Mouse (Mus musculus): Measurements from ENCODE around the gene Enox2. TPM values are rescaled to one million over a fixed set of nuclear protein-coding genes. Genes with fewer than 3 reads are reported as not detected.
"Not testable (repeated sequence)": the region's sequence is repeated elsewhere in the genome, so short reads cannot be mapped to it uniquely, and the experiment has no call there.

Gene Enox2
- total RNA-seq (2021) = 10 to 100 TPM; 10.5 to 11.8 TPM
- long read RNA-seq, experiment 1, partial matches to known transcripts = 0 of 6 reads
- long read RNA-seq, experiment 1, other reads (novel, unspliced or antisense) = 4 of 6 reads
- long read RNA-seq, experiment 2, partial matches to known transcripts = 2 of 7 reads
- long read RNA-seq, experiment 2, other reads (novel, unspliced or antisense) = 3 of 7 reads

DNA sequence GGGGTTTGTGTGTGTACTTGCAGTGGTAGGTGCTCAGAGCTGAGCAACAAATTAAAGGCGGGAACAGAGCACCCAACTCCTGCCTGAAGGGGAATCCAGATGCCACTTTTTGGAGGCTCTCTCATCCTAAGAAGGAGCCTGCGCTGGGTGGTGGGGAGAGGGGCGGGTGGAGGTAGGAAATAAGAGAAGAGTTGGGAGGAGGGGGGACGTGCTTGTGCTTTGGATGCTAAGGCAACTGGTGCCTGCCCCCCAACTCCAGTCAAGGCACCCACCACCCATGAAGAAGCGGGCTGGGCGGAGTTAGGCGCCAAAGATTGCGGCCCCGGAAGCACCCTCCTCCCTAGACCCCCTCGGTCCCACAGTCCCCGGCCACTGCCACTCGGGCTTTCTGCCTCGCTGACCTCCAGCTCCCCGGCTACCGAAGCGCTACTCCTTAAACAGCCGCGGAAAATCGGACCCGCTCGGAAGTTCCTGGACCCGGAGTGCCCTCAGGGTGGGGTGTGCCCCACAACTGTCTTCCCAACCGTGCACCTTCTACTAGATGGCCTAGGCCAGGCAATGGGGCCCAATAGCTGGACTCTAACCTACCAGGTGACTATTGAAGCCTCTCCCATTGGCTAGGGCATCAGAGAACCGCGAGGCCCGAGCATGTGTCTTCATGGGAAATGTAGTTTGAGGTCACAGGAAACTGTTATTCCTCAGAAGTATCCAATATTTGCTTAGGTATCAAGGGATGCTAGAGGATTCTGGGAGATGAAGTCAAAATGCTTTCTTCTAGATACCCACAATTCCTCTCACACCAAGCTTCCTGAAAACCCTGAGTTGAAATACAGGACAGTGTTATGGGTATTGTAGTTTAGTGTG lies at the start of gene Enox2:
Enox2 (minus strand) TSS at position 560 of the 864 bp plus-strand sequence.
- intact Hi-C loops (cut with DNase I) = loop anchor here (10.0 kb wide), 1 partner anchor 593 kb away; the partner anchor contains the start of gene Rbmx2
- DNase-seq (ENCODE audit: low spot score in 2 of 2) = peak; percentile 82 to 94

DNA sequence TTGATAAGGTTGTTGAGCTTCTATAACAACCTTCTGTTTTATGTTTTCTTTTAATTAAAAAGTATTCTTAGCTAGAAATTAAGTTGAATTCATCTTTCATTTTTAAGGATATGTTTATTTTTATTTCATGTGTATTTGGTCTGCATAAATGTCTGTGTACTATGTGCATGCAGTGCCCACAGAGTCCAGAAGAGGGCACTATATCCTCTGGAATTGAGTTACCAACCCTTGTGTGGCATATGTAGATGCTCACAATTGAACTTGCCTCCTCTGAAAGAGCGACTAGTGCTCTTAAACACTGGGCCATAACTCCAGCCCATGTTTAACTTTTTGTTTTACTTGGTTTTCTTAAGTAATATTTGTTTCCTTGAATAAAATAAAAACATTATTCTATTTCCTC lies 21.4 kb upstream of the Enox2 start:
- intact Hi-C loops (cut with DNase I) = loop anchor here (5.0 to 10.0 kb wide), 2 partner anchors 407 to 625 kb away; no protein-coding TSS in a partner anchor
- peak; percentile 16 to 17 for DNase-seq (ENCODE audit: low spot score in 2 of 2)

GRCm38 (mm10) chrX:49306659-49307058 lies 18.6 kb upstream of the Enox2 start:
- peak in 1 of 2 experiments; percentile 3 for DNase-seq (ENCODE audit: low spot score in 2 of 2)
- intact Hi-C loops (cut with DNase I) = loop anchor here (5.0 to 10.0 kb wide), 2 partner anchors 404 to 622 kb away; no protein-coding TSS in a partner anchor

GRCm38 (mm10) chrX:49279918-49280586 lies 8.0 kb downstream of the Enox2 start:
- intact Hi-C loops (cut with DNase I) = loop anchor here (10.0 kb wide), 1 partner anchor 585 kb away; the partner anchor contains the start of gene Rbmx2
- no peak for DNase-seq (ENCODE audit: low spot score in 2 of 2)

- intact Hi-C loops (cut with DNase I) = no loop called here
- peak; percentile 2 to 4 for DNase-seq (ENCODE audit: low spot score in 2 of 2)
Measured at GRCm38 (mm10) chrX:49273487-49274042, 14.5 kb downstream of the Enox2 start.

- no peak for DNase-seq (ENCODE audit: low spot score in 2 of 2)
- intact Hi-C loops (cut with DNase I) = no loop called here
Measured at GRCm38 (mm10) chrX:49250816-49251215, 37.2 kb downstream of the Enox2 start.

DNA sequence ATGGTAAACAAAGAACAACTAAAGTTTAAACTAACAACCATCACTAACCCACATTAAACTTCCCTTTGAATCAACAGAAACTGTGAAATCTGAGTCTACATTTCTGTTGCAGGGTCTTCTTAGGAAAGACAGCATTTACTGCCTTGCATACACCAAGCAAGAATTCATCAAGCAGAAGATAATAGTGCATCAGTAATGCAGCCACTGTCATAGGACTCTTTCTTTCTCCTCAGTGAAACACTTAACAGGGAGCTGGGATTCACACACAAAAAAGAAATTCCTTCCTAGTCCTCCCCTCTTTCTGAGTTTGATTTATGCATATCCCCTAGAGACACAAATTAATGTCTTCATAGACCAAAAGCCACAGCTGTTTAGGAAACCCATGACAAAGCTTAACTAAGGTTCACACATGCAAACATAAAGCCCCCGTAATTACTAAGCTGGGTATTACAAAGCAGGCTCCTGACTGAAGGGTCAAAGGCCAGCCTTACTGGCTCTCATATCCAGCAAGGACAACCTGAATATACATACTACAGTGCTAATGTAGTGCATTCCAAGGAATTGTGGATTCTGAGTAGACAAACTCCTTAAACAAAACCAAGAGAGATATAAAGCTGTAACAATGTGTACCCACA lies 62.1 kb downstream of the Enox2 start:
- DNase-seq (ENCODE audit: low spot score in 2 of 2) = no peak

GRCm38 (mm10) chrX:49216422-49216821 lies 71.6 kb downstream of the Enox2 start:
- DNase-seq (ENCODE audit: low spot score in 2 of 2) = no peak
- intact Hi-C loops (cut with DNase I) = no loop called here

More for the DNA sequence above, 62.1 kb downstream of the Enox2 start:
- intact Hi-C loops (cut with DNase I) = no loop called here

DNA sequence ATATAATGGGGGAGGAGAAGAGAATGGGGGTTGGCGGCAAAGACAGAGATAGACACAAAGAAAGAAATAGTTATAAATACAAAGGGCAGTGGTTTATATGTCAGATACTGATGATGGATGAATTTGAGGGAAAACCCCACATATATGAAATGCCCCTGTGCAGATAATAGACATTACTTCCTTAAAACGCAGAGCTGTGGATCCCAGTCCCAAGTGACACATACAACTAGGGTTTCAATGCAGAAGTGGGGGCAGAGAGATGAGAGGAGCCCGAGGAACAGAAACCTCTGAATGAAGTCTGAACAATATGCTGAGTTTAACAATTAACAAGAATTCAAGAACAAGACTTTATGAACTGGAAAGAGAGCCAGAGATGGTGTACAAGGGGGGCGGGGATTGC lies 91.7 kb downstream of the Enox2 start:
- intact Hi-C loops (cut with DNase I) = no loop called here
- no peak for DNase-seq (ENCODE audit: low spot score in 2 of 2)

DNA sequence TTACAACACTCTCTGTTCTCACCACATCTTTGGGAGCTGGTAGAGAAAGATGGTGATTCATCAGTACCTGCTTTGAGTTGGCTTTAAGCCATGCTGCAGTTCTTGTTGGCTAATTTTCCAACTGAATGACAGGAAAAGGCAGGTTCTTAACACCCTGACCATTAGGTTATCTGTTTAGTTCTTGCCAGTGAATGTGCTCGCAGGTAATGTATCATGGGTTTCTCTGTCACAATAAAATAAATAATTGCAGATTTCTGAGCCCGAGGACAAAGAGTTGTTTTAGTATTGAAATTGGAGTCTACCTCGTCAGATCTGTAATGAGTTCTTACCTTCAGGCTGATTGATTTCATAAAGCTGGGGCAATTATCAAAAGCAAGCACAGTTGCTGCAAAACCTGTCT lies 106.9 kb downstream of the Enox2 start:
- intact Hi-C loops (cut with DNase I) = no loop called here

DNA sequence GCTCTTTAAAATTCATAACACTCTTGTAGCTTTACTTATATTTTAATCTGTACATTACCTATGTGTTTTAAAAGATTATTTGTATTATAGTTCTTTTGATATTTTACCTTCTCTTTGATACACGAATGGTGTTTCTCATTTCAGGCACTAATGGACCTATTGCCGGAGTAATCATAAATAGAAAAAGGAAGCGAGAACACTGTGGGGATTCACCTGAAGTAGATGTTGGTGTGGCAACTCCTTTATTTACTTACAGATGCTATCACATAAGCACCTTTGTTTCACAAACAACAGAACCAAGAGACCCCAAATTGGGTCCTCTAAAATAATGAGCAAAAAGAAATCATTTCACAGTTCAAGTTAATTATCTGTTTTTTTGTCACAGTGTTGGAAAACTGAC lies 109.4 kb downstream of the Enox2 start:
- DNase-seq (ENCODE audit: low spot score in 2 of 2) = no peak
- intact Hi-C loops (cut with DNase I) = no loop called here

More for the DNA sequence above, 106.9 kb downstream of the Enox2 start:
- no peak for DNase-seq (ENCODE audit: low spot score in 2 of 2)

- intact Hi-C loops (cut with DNase I) = no loop called here
- no peak for DNase-seq (ENCODE audit: low spot score in 2 of 2)
Measured at GRCm38 (mm10) chrX:49154280-49154679, 133.8 kb downstream of the Enox2 start.

GRCm38 (mm10) chrX:49124774-49125429 lies 163.2 kb downstream of the Enox2 start:
- DNase-seq (ENCODE audit: low spot score in 2 of 2) = no peak
- intact Hi-C loops (cut with DNase I) = no loop called here

- intact Hi-C loops (cut with DNase I) = no loop called here
- no peak for DNase-seq (ENCODE audit: low spot score in 2 of 2)
Measured at GRCm38 (mm10) chrX:49116465-49116864, 171.6 kb downstream of the Enox2 start.

DNA sequence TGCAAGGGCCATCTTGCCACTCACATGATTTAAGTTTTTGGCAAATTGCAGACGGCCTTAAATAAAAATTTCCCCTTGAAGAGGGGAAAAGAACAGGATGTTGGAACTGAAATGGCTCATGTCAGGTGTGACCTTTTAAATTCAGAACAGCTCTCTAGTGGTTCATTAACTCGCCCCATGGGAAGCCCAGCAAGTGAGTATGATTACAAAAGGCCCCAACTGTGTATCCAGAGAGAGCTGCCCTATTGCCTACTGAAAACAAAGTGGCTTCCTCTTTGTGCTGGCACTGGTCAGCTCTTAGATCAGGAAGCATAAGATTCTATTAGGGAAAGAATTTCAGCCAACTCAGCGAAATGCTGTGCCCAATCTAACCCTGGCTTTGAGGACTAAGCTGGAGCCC lies 175.6 kb downstream of the Enox2 start:
- no peak for DNase-seq (ENCODE audit: low spot score in 2 of 2)
- intact Hi-C loops (cut with DNase I) = no loop called here

- DNase-seq (ENCODE audit: low spot score in 2 of 2); intact Hi-C loops (cut with DNase I): not testable (repeated sequence)
Measured at GRCm38 (mm10) chrX:49100542-49100941, 187.5 kb downstream of the Enox2 start.

DNA sequence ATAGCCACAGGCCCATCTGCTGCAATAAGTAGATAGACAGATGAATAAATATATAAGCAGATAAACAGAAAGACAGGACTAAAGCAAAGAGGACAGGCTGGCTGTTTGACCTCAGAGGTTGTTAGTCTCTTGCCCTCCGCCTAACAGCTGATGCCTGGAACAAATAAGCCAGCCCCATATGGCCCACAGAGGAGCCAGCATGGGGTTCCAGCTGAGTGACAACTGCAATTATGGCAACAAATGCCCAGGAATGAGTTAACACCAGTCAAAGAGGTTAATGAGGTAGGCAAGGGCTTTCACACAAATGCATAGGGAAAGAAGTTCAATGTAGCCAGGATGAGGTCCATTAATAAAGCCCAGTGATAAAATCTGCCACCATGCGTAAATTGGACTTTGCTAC lies 191.8 kb downstream of the Enox2 start:
- DNase-seq (ENCODE audit: low spot score in 2 of 2) = no peak
- intact Hi-C loops (cut with DNase I) = no loop called here

- intact Hi-C loops (cut with DNase I) = no loop called here
Measured at GRCm38 (mm10) chrX:49075055-49075454, 213.0 kb downstream of the Enox2 start.

DNA sequence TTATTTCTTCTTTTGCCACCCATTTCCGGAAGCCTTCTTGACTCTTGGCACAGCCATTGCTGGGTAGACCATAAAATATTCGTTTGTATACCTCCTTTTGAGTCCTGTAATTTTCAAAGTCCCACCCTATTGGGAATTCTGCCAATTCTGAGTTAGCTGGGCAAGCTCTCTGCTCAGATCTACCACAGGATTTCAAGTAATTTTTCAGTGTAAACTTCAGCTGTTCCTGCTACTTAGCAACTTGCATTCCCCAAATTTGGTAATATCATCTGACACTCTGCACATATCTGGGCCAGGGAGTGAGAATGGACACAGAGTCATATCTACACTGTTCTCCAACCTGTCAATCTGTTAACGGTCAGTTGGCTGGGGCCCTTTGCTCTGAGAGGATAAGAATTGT lies 214.5 kb downstream of the Enox2 start:
- intact Hi-C loops (cut with DNase I) = no loop called here
- DNase-seq (ENCODE audit: low spot score in 2 of 2) = no peak

More at GRCm38 (mm10) chrX:49075055-49075454, 213.0 kb downstream of the Enox2 start:
- no peak for DNase-seq (ENCODE audit: low spot score in 2 of 2)
